ENCODE assay signal across 12 mouse cellular contexts in the genomic region with DNA sequence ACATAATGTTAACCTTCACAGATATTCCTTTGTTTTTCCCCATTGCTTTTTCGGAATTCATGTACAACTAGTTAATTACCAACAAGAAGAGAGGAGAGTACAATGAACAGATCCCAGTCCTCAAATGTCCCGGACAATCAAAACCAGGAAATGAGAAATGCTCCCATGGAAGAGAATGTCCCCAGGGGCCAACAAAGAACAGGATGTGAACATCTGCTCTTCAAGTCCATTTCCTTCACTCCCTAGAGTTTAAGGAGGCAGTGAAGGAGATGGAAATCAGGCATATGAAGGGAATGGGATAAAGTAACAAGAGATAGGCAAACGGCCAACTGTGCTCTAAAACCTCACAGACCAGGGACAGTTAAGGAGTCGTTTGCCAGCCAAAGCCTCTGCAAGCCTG. TPM values are rescaled to one million over a fixed set of nuclear protein-coding genes. Genes with fewer than 3 reads are reported as not detected.
DNase-seq lines count a peak whose midpoint lies in the region; ATAC-seq and TF ChIP-seq lines count a peak whose summit lies in the region.
"Had no signal": no experiment of that assay in that cellular context is flagged by ENCODE, and none has a peak within 500 bp of the region (broad histone marks: within the 10 kb centered on the region; RNA-seq: fewer than 3 reads in every experiment).

No protein-coding gene starts in this region.

- H3K9me3 ChIP-seq in forebrain, embryonic 10.5 days = no peaks in the 10 kb centered on the region
- no peaks in the 10 kb centered on the region for H3K9me3 ChIP-seq in forebrain, embryonic 11.5 days (ENCODE audit: control insufficient read depth, low read length)
- H3K9me3 ChIP-seq in midbrain, postnatal 0 days (ENCODE audit: low read length) = no peaks in the 10 kb centered on the region
- no peaks in the 10 kb centered on the region for H3K9me3 ChIP-seq in midbrain, embryonic 15.5 days
- no peaks in the 10 kb centered on the region for H3K9me3 ChIP-seq in kidney, embryonic 14.5 days (ENCODE audit: control insufficient read depth, low read length)

- no peak overlapping the region for H3K4me3 ChIP-seq in forebrain, embryonic 10.5 days
- no peak overlapping the region for H3K4me3 ChIP-seq in forebrain, embryonic 11.5 days (ENCODE audit: low read depth, low read length)
- no peak overlapping the region for H3K4me3 ChIP-seq in midbrain, postnatal 0 days (ENCODE audit: low read depth, low read length)
- no peak overlapping the region for H3K4me3 ChIP-seq in midbrain, embryonic 15.5 days
- no peak overlapping the region for H3K4me3 ChIP-seq in kidney, embryonic 14.5 days (ENCODE audit: low read length)
- H3K4me3 ChIP-seq in cerebellum, adult 2 months (replicated peaks; ENCODE audit: insufficient read depth, low read depth, low read length) = no peak overlapping the region

- H3K36me3 ChIP-seq in forebrain, embryonic 10.5 days (replicated peaks) = no peaks in the 10 kb centered on the region
- H3K36me3 ChIP-seq in forebrain, embryonic 11.5 days (ENCODE audit: control insufficient read depth, insufficient read depth, low read length) = no peaks in the 10 kb centered on the region
- no peaks in the 10 kb centered on the region for H3K36me3 ChIP-seq in midbrain, postnatal 0 days (ENCODE audit: insufficient read depth, low read length)
- H3K36me3 ChIP-seq in midbrain, embryonic 15.5 days (replicated peaks) = no peaks in the 10 kb centered on the region
- H3K36me3 ChIP-seq in kidney, embryonic 14.5 days (ENCODE audit: control insufficient read depth, insufficient read depth, low read length) = no peaks in the 10 kb centered on the region

- peaks cover 16% of the 10 kb centered on the region for H3K4me1 ChIP-seq in forebrain, embryonic 10.5 days
- no peaks in the 10 kb centered on the region for H3K4me1 ChIP-seq in forebrain, embryonic 11.5 days (replicated peaks; ENCODE audit: control insufficient read depth, insufficient read depth, low read length)
- H3K4me1 ChIP-seq in midbrain, postnatal 0 days (ENCODE audit: insufficient read depth, low read length) = no peaks in the 10 kb centered on the region
- H3K4me1 ChIP-seq in midbrain, embryonic 15.5 days = peaks cover 12% of the 10 kb centered on the region; the same call in 1 of the 2 replicates
- peaks cover 7% of the 10 kb centered on the region; the same call in 1 of the 2 replicates for H3K4me1 ChIP-seq in kidney, embryonic 14.5 days (ENCODE audit: control insufficient read depth, insufficient read depth, low read length)
- H3K4me1 ChIP-seq in cerebellum, adult 2 months (ENCODE audit: control insufficient read depth, insufficient read depth, low read length) = no peaks in the 10 kb centered on the region

- ATAC-seq in forebrain, embryonic 11.5 days (replicated peaks; ENCODE audit: low FRiP score) = no peak
- no peak for ATAC-seq in midbrain, postnatal 0 days (ENCODE audit: low FRiP score)
- ATAC-seq in midbrain, embryonic 15.5 days (replicated peaks) = no peak
- no peak for ATAC-seq in kidney, embryonic 14.5 days (ENCODE audit: low FRiP score, low TSS enrichment)

- no peak for TF ChIP-seq CTCF in midbrain, postnatal 0 days (IDR thresholded peaks at IDR 0.05)
- no peak for TF ChIP-seq CTCF in cerebellum, adult 2 months (IDR thresholded peaks at IDR 0.05; ENCODE audit: borderline replicate concordance, insufficient read depth, low read depth, low read length)

- no peak overlapping the region for H3K4me2 ChIP-seq in forebrain, embryonic 11.5 days (ENCODE audit: low read depth, low read length, severe bottlenecking)
- no peak overlapping the region for H3K4me2 ChIP-seq in midbrain, postnatal 0 days (ENCODE audit: low read depth, low read length, poor library complexity, severe bottlenecking)
- H3K4me2 ChIP-seq in midbrain, embryonic 15.5 days = no peak overlapping the region
- H3K4me2 ChIP-seq in kidney, embryonic 14.5 days (replicated peaks; ENCODE audit: low read depth, low read length) = no peak overlapping the region

- TF ChIP-seq POLR2A in cerebellum, adult 2 months (IDR thresholded peaks at IDR 0.05; ENCODE audit: borderline replicate concordance, insufficient read depth, low read length) = no peak

- H3K27ac ChIP-seq in forebrain, embryonic 10.5 days = peak overlapping the region; percentile 21; the same call in 1 of the 2 replicates
- no peak overlapping the region for H3K27ac ChIP-seq in forebrain, embryonic 11.5 days (ENCODE audit: low read depth, low read length)
- H3K27ac ChIP-seq in midbrain, postnatal 0 days (ENCODE audit: low read depth, low read length) = no peak overlapping the region
- no peak overlapping the region for H3K27ac ChIP-seq in midbrain, embryonic 15.5 days
- H3K27ac ChIP-seq in kidney, embryonic 14.5 days (ENCODE audit: low read depth, low read length) = peak overlapping the region; percentile 44; the same call in 1 of the 2 replicates
- H3K27ac ChIP-seq in cerebellum, adult 2 months (ENCODE audit: insufficient read depth, low read length) = no peak overlapping the region

- H3K9ac ChIP-seq in forebrain, embryonic 11.5 days (ENCODE audit: low read length) = no peak overlapping the region
- no peak overlapping the region for H3K9ac ChIP-seq in midbrain, postnatal 0 days (replicated peaks; ENCODE audit: low read length, poor library complexity, severe bottlenecking)
- H3K9ac ChIP-seq in midbrain, embryonic 15.5 days = no peak overlapping the region
- no peak overlapping the region; the same call in 1 of the 2 replicates for H3K9ac ChIP-seq in kidney, embryonic 14.5 days (ENCODE audit: low read depth, low read length)

- 62% methylated on average over 4 of the region's 4 CpGs for WGBS in forebrain, embryonic 10.5 days
- 52% methylated on average over 4 of the region's 4 CpGs for WGBS in forebrain, embryonic 11.5 days
- WGBS in midbrain, postnatal 0 days = 48% methylated on average over 4 of the region's 4 CpGs
- WGBS in midbrain, embryonic 15.5 days = 48% methylated on average over 4 of the region's 4 CpGs
- WGBS in kidney, embryonic 14.5 days = 17% methylated on average over 4 of the region's 4 CpGs
- WGBS in cerebellum, adult 2 months = 27% methylated on average over 4 of the region's 4 CpGs

- no peaks in the 10 kb centered on the region for H3K27me3 ChIP-seq in forebrain, embryonic 10.5 days (ENCODE audit: poor library complexity, severe bottlenecking)
- H3K27me3 ChIP-seq in forebrain, embryonic 11.5 days (ENCODE audit: control insufficient read depth, insufficient read depth, low read length) = no peaks in the 10 kb centered on the region
- no peaks in the 10 kb centered on the region for H3K27me3 ChIP-seq in midbrain, postnatal 0 days (ENCODE audit: insufficient read depth, low read length)
- no peaks in the 10 kb centered on the region for H3K27me3 ChIP-seq in midbrain, embryonic 15.5 days (replicated peaks)
- H3K27me3 ChIP-seq in kidney, embryonic 14.5 days (ENCODE audit: control insufficient read depth, insufficient read depth, low read length) = no peaks in the 10 kb centered on the region
- no peaks in the 10 kb centered on the region for H3K27me3 ChIP-seq in cerebellum, adult 2 months (ENCODE audit: control insufficient read depth, insufficient read depth, low read length)

- DNase-seq in forebrain, embryonic 10.5 days (ENCODE audit: extremely low spot score, low spot score) = no peak
- DNase-seq in forebrain, embryonic 11.5 days (ENCODE audit: low spot score) = no peak
- peak; percentile 10 for DNase-seq in midbrain, postnatal 0 days (ENCODE audit: low spot score)
- peak; percentile 29 for DNase-seq in retina, embryonic 14.5 days (ENCODE audit: low spot score)
- DNase-seq in ovary, postnatal 14 days (ENCODE audit: low spot score) = no peak
- DNase-seq in cerebellum, adult 2 months = no peak
- DNase-seq: cerebellum, adult 18-20 months; liver; thymus, adult 2 months had no signal

RNA-seq across cellular contexts. Expression of gene Chn1, which starts 53.3 kb away (rescaled TPM):
- polyA plus RNA-seq in forebrain, embryonic 10.5 days (2016; fragmentation: Nextera tagmentation; extraction: Ambion mirVana) = 31.2 and 34.7 TPM in 2 replicates
- 62.2 and 63.4 TPM in 2 replicates for polyA plus RNA-seq in forebrain, embryonic 11.5 days (2014; fragmentation: Nextera tagmentation; extraction: Ambion mirVana)
- 122 and 147 TPM in 2 replicates for total RNA-seq in midbrain, postnatal 0 days (2014; rRNA removed)
- 80.3 and 81.1 TPM in 2 replicates for polyA plus RNA-seq in midbrain, postnatal 0 days (2015; fragmentation: Nextera tagmentation; extraction: Ambion mirVana)
- polyA plus RNA-seq in midbrain, embryonic 15.5 days (2015; fragmentation: Nextera tagmentation; extraction: Ambion mirVana) = 102 and 108 TPM in 2 replicates
- polyA plus RNA-seq in kidney, embryonic 14.5 days (2014; fragmentation: Nextera tagmentation; extraction: Ambion mirVana) = 17.5 and 19.1 TPM in 2 replicates
- polyA plus RNA-seq in cerebellum, adult 2 months (2012; rRNA removed) = 258 and 288 TPM in 2 replicates
- total RNA-seq: granulocyte monocyte progenitor cell, adult 5-6 weeks had no signal

Comparison
In these comparisons a context has a peak if more than half of its experiments do, and no peak if none do; other contexts are left out.
1. H3K27ac ChIP-seq: peak in forebrain, embryonic 10.5 days (single experiment) and kidney, embryonic 14.5 days (single experiment); none in forebrain, embryonic 11.5 days (single experiment), midbrain, postnatal 0 days (single experiment), midbrain, embryonic 15.5 days (single experiment) and cerebellum, adult 2 months (single experiment).
2. DNase-seq: peak in midbrain, postnatal 0 days (single experiment) and retina, embryonic 14.5 days (single experiment); none in forebrain, embryonic 10.5 days (single experiment), forebrain, embryonic 11.5 days (single experiment), ovary, postnatal 14 days (single experiment) and cerebellum, adult 2 months (0 of 2).